Mouse (Mus musculus) liver, postnatal 0 days (tissue): ENCODE data around the gene Atrn. TPM values are rescaled to one million over a fixed set of nuclear protein-coding genes. Genes with fewer than 3 reads are reported as not detected.

ENCODE experiments used
- ATAC-seq: fragments of 200-750 bp; cut with Nextera tagmentation; 2 replicates; pipeline ENCODE4 v1.8.0; 2017; ENCODE audit warnings: mild to moderate bottlenecking, moderate library complexity
- DNase-seq: peaks from one replicate; pipeline ENCODE4 v3.0.0-alpha.2; 2016
- H3K27ac ChIP-seq: fragments of 300-500 bp; sonication (generic); 2 replicates; pipeline ENCODE4 v1.5.1; 2014; ENCODE audit warnings: antibody characterized with exemption, moderate library complexity, mild to moderate bottlenecking, low read depth
- H3K27me3 ChIP-seq: fragments of 300-500 bp; sonication (generic); 2 replicates; pipeline ENCODE4 v1.6.1; 2014; ENCODE audit warnings: low read length, control low read depth, mixed read lengths; ENCODE audit not compliant: insufficient read depth
- H3K36me3 ChIP-seq: fragments of 300-500 bp; sonication (generic); replicated peaks from 2 replicates; pipeline ENCODE4 v1.6.1; 2014; ENCODE audit warnings: mild to moderate bottlenecking, control low read depth, low read length, moderate library complexity, mixed read lengths; ENCODE audit not compliant: insufficient read depth
- H3K4me1 ChIP-seq: fragments of 300-500 bp; sonication (generic); 2 replicates; pipeline ENCODE4 v1.6.1; 2014; ENCODE audit warnings: antibody characterized with exemption, mild to moderate bottlenecking, control low read depth; ENCODE audit not compliant: insufficient read depth
- H3K4me2 ChIP-seq: fragments of 300-500 bp; sonication (generic); 2 replicates; pipeline ENCODE4 v1.6.1; 2014; ENCODE audit warnings: low read depth, mild to moderate bottlenecking, low read length, moderate library complexity, mixed read lengths
- H3K4me3 ChIP-seq: fragments of 300-500 bp; sonication (generic); 2 replicates; pipeline ENCODE4 v1.5.1; 2014; ENCODE audit warnings: low read depth, low read length
- H3K9ac ChIP-seq: fragments of 300-500 bp; sonication (generic); replicated peaks from 2 replicates; pipeline ENCODE4 v1.6.1; 2014; ENCODE audit warnings: mild to moderate bottlenecking, moderate library complexity
- H3K9me3 ChIP-seq: fragments of 300-500 bp; sonication (generic); 2 replicates; pipeline ENCODE4 v1.6.1; 2016; ENCODE audit warnings: mild to moderate bottlenecking, control low read depth, low read length, mixed read lengths
- CTCF ChIP-seq: sonication (generic); IDR thresholded peaks from 2 replicates; pipeline ENCODE4 v1.5.1; 2016; ENCODE audit warnings: antibody characterized with exemption, low read depth
- EP300 ChIP-seq: IDR thresholded peaks from 2 replicates; pipeline ENCODE4 v1.6.1; 2016; ENCODE audit warnings: antibody characterized with exemption, low read depth, mild to moderate bottlenecking
- WGBS: fragments of 180-500 bp; shearing (Covaris S2); extraction: QIAGEN DNeasy Blood & Tissue Kit; methylation state at CpG from one replicate; pipeline ENCODE4 v1.1.7; 2014; ENCODE audit not compliant: insufficient replicate concordance; 5-methylcytosine and 5-hydroxymethylcytosine counted together
- polyA plus RNA-seq: library from polyadenylated mRNA; unstranded; fragments of >200 nt; fragmentation: Nextera tagmentation; extraction: Ambion mirVana; gene quantifications from 2 replicates; pipeline ENCODE4 v1.2.1, GENCODE M21; 2015

The Atrn gene
- polyA plus RNA-seq, 1 experiment from 2014 or later: 6.3 TPM

GRCm38 (mm10) chr2:131046025-131046424, 139.7 kb downstream of the Atrn start:
- H3K4me1 ChIP-seq: peaks cover 16% of the 10 kb centered on the region
- ATAC-seq (no peak), DNase-seq (no peak)
- H3K27me3 ChIP-seq: peaks cover 24% of the 10 kb centered on the region
- H3K4me3 ChIP-seq: no peak overlapping the region
- H3K27ac ChIP-seq: no peak overlapping the region
- no peak overlapping the region for H3K4me2 ChIP-seq
- WGBS: 58% methylated on average over 2 of the region's 2 CpGs
- no peaks in the 10 kb centered on the region for H3K36me3 ChIP-seq
- TF ChIP-seq EP300 (peak; percentile 59; the same call in 1 of the 2 replicates), CTCF (no peak)
- H3K9ac ChIP-seq: no peak overlapping the region
- no peaks in the 10 kb centered on the region for H3K9me3 ChIP-seq

DNA sequence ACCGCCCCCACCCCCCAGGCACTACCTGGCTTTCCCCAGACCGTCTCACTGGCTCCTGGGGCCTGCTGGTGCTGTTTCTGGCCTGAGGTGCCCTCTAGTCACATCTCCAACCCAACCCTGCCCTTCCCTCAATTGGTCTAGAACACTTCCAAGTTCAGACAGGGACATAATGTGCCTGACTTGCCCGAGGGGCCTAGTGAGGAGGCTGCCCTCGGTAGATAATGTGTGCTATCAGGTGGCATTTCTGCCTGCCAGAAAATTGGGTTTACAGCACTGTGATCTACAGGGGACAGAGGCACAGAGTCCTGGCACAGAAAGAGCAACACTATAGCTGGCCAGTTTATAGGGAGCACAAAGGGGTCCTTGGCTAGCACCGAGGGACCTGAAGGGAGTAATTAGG, 145.7 kb downstream of the Atrn start:
- TF ChIP-seq CTCF: no peak
- peak; percentile 95 for TF ChIP-seq EP300
- Histone ChIP-seq H3K4me2 (no peak overlapping the region), H3K27me3 (peaks cover 47% of the 10 kb centered on the region), H3K4me3 (no peak overlapping the region), H3K9me3 (no peaks in the 10 kb centered on the region), H3K9ac (no peak overlapping the region), H3K27ac (no peak overlapping the region), H3K36me3 (no peaks in the 10 kb centered on the region), H3K4me1 (peaks cover 19% of the 10 kb centered on the region)
- ATAC-seq (peak; percentile 81), DNase-seq (no peak)
- 49% methylated on average over 5 of the region's 5 CpGs for WGBS

DNA sequence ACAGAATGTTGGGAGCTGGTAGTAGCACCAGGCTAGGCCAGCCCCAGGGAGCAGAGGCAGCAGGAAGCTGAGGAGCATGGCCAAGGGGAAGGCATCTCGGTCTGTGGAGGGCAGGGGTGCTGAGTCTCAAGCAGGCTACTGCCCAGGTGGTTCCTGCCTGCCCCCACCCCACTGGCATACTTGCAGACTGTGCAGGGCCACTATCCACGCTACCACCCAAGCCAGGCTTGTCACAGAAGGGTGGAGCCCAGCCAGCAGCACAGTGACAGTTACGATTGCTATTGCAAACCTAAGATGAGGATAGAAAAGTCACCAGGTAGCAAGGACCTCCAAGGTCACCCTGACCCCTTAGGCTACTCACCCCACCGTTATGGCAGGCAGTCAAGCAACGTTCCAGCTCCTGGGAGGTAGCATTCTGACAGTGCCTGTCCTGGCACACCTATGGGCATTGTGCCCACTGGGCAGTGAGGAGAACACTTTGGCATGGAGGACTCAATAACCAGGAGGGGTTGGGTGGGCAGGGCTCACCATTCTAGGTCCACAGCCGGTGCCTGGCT, 146.6 kb downstream of the Atrn start:
- Histone ChIP-seq H3K4me2 (0 out of 2 replicates have a peak overlapping the region, but pooled peaks have one; percentile 18), H3K36me3 (no peaks in the 10 kb centered on the region), H3K9ac (no peak overlapping the region), H3K9me3 (no peaks in the 10 kb centered on the region), H3K27ac (no peak overlapping the region), H3K4me3 (no peak overlapping the region), H3K27me3 (peaks cover 47% of the 10 kb centered on the region), H3K4me1 (peaks cover 19% of the 10 kb centered on the region)
- 55% methylated on average over 6 of the region's 6 CpGs for WGBS
- DNase-seq (peak; percentile 13), ATAC-seq (0 out of 2 replicates have a peak, but pooled peaks have one; percentile 28)
- TF ChIP-seq CTCF (no peak), EP300 (no peak)

GRCm38 (mm10) chr2:131053851-131054645, 147.8 kb downstream of the Atrn start:
- no peak overlapping the region for H3K27ac ChIP-seq
- H3K4me3 ChIP-seq: peak overlapping the region; percentile 21
- TF ChIP-seq EP300: no peak
- no peak for TF ChIP-seq CTCF
- 3% methylated on average over 45 of the region's 45 CpGs for WGBS
- no peak overlapping the region for H3K9ac ChIP-seq
- H3K27me3 ChIP-seq: peaks cover 47% of the 10 kb centered on the region
- no peaks in the 10 kb centered on the region for H3K36me3 ChIP-seq
- H3K4me2 ChIP-seq: peak overlapping the region; percentile 55
- ATAC-seq: no peak
- peak; percentile 29 for DNase-seq
- H3K4me1 ChIP-seq: peaks cover 19% of the 10 kb centered on the region
- H3K9me3 ChIP-seq: no peaks in the 10 kb centered on the region

- peaks cover 47% of the 10 kb centered on the region for H3K27me3 ChIP-seq
- no peak for ATAC-seq
- H3K36me3 ChIP-seq: no peaks in the 10 kb centered on the region
- peaks cover 19% of the 10 kb centered on the region for H3K4me1 ChIP-seq
- no peak for DNase-seq
- H3K4me3 ChIP-seq: peak overlapping the region; percentile 21
- no peak overlapping the region for H3K9ac ChIP-seq
- no peaks in the 10 kb centered on the region for H3K9me3 ChIP-seq
- WGBS: 3% methylated on average over 21 of the region's 21 CpGs
- no peak overlapping the region for H3K27ac ChIP-seq
- H3K4me2 ChIP-seq: peak overlapping the region; percentile 55
- TF ChIP-seq CTCF (no peak), EP300 (no peak)
Observed at GRCm38 (mm10) chr2:131054646-131055264, 148.5 kb downstream of the Atrn start.

- ATAC-seq (peak; percentile 36), DNase-seq (peak; percentile 81)
- no peak overlapping the region for H3K4me3 ChIP-seq
- WGBS: 7% methylated on average over 10 of the region's 10 CpGs
- peak overlapping the region; percentile 15 for H3K4me2 ChIP-seq
- TF ChIP-seq EP300 (no peak), CTCF (peak; percentile 85)
- no peak overlapping the region for H3K9ac ChIP-seq
- no peak overlapping the region for H3K27ac ChIP-seq
- peaks cover 19% of the 10 kb centered on the region for H3K4me1 ChIP-seq
- H3K9me3 ChIP-seq: no peaks in the 10 kb centered on the region
- no peaks in the 10 kb centered on the region for H3K36me3 ChIP-seq
- H3K27me3 ChIP-seq: peaks cover 47% of the 10 kb centered on the region
Observed at GRCm38 (mm10) chr2:131055631-131056030, 149.3 kb downstream of the Atrn start.
